Mouse (Mus musculus): Measurements from ENCODE around the gene Cog5. TPM values are rescaled to one million over a fixed set of nuclear protein-coding genes. Genes with fewer than 3 reads are reported as not detected.
A peak's percentile ranks its signal among the peaks of the same experiment; 100 is the strongest.

The Cog5 gene
- total RNA-seq, 2 experiments from 2014 or later: 22.7 to 25.1 TPM

GRCm38 (mm10) chr12:31924135-31924534, 269.5 kb downstream of the Cog5 start:
- no peak for DNase-seq
- intact Hi-C loops (cut with DNase I): loop anchor here (10.0 kb wide), 2 partner anchors 269 to 549 kb away; partner anchors contain the start of genes Cog5 and Dus4l

- DNase-seq: no peak
- intact Hi-C loops (cut with DNase I): loop anchor here (5.0 to 10.0 kb wide), 3 partner anchors 271 to 551 kb away; partner anchors contain the start of genes Cog5 and Dus4l
These were observed 270.7 kb downstream of the Cog5 start for GRCm38 (mm10) chr12:31925343-31925742.

GRCm38 (mm10) chr12:31926661-31927061, 272.0 kb downstream of the Cog5 start:
- peak; percentile 52 to 55 for DNase-seq
- intact Hi-C loops (cut with DNase I): loop anchor here (5.0 to 10.0 kb wide), 3 partner anchors 272 to 552 kb away; partner anchors contain the start of genes Cog5 and Dus4l

GRCm38 (mm10) chr12:31928498-31928897, 273.8 kb downstream of the Cog5 start:
- intact Hi-C loops (cut with DNase I): loop anchor here (5.0 to 10.0 kb wide), 3 partner anchors 274 to 554 kb away; partner anchors contain the start of genes Cog5 and Dus4l

GRCm38 (mm10) chr12:31931818-31932217, 277.1 kb downstream of the Cog5 start:
- DNase-seq: no peak
- intact Hi-C loops (cut with DNase I): no loop called here

More at GRCm38 (mm10) chr12:31928498-31928897, 273.8 kb downstream of the Cog5 start:
- no peak for DNase-seq

- intact Hi-C loops (cut with DNase I): no loop called here
- DNase-seq: no peak
These were observed 282.1 kb downstream of the Cog5 start for GRCm38 (mm10) chr12:31936657-31937300.

GRCm38 (mm10) chr12:31937613-31938012, 282.9 kb downstream of the Cog5 start:
- intact Hi-C loops (cut with DNase I): no loop called here

GRCm38 (mm10) chr12:31938391-31938997, 283.8 kb downstream of the Cog5 start:
- intact Hi-C loops (cut with DNase I): no loop called here
- no peak for DNase-seq

More at GRCm38 (mm10) chr12:31937613-31938012, 282.9 kb downstream of the Cog5 start:
- no peak for DNase-seq

- no peak for DNase-seq
- intact Hi-C loops (cut with DNase I): no loop called here
These were observed 284.4 kb downstream of the Cog5 start for GRCm38 (mm10) chr12:31939026-31939425.

GRCm38 (mm10) chr12:31943020-31943654, 288.5 kb downstream of the Cog5 start:
- intact Hi-C loops (cut with DNase I): no loop called here
- no peak for DNase-seq

- DNase-seq: no peak
- intact Hi-C loops (cut with DNase I): no loop called here
These were observed 289.7 kb downstream of the Cog5 start for GRCm38 (mm10) chr12:31944405-31944804.

GRCm38 (mm10) chr12:31947476-31947875, 292.8 kb downstream of the Cog5 start:
- DNase-seq: no peak
- intact Hi-C loops (cut with DNase I): no loop called here

- no peak for DNase-seq
- intact Hi-C loops (cut with DNase I): no loop called here
These were observed 293.7 kb downstream of the Cog5 start for GRCm38 (mm10) chr12:31948101-31949000.

- intact Hi-C loops (cut with DNase I): no loop called here
These were observed 294.6 kb downstream of the Cog5 start for GRCm38 (mm10) chr12:31949193-31949741.

GRCm38 (mm10) chr12:31949759-31950658, 295.3 kb downstream of the Cog5 start, which contains the start of gene Hbp1:
Hbp1 (minus strand) TSS chr12:31950535.
- intact Hi-C loops (cut with DNase I): no loop called here
- DNase-seq: peak; percentile 99

More at GRCm38 (mm10) chr12:31949193-31949741, 294.6 kb downstream of the Cog5 start:
- peak; percentile 85 to 95 for DNase-seq

GRCm38 (mm10) chr12:31950659-31951031, 296.0 kb downstream of the Cog5 start:
- no peak for DNase-seq
- intact Hi-C loops (cut with DNase I): no loop called here

- intact Hi-C loops (cut with DNase I): no loop called here
- DNase-seq: no peak
These were observed 301.2 kb downstream of the Cog5 start for GRCm38 (mm10) chr12:31955843-31956242.

GRCm38 (mm10) chr12:31964074-31964473, 309.4 kb downstream of the Cog5 start:
- intact Hi-C loops (cut with DNase I): no loop called here
- no peak for DNase-seq
